Mouse (Mus musculus): Measurements from ENCODE around the gene Notch2.

GRCm38 (mm10) chr3:98073545-98073944 lies 60.2 kb downstream of the Notch2 start:
- TF ChIP-seq CTCF (IDR thresholded peaks at IDR 0.05; ENCODE audit: insufficient read depth, low read length) (no peak), POLR2A (IDR thresholded peaks at IDR 0.05; ENCODE audit: borderline replicate concordance, extremely low read depth, low read depth, low read length) (no peak)
